Mouse (Mus musculus) bone marrow macrophage, adult 2 months (primary cell): ENCODE measurements around the gene Ptgfrn.

Source experiments
- CTCF ChIP-seq: IDR thresholded peaks from 2 replicates; pipeline ENCODE4 v1.5.1; 2012; ENCODE audit warnings: low read depth, mild to moderate bottlenecking, low read length, moderate library complexity
- POLR2A ChIP-seq: IDR thresholded peaks from 2 replicates; pipeline ENCODE4 v1.6.1; 2012; ENCODE audit warnings: mild to moderate bottlenecking, low read depth, low read length, borderline replicate concordance

- TF ChIP-seq CTCF, result no peak
- no peak for TF ChIP-seq POLR2A
Observed at GRCm38 (mm10) chr3:101033644-101034043, 76.4 kb downstream of the Ptgfrn start.
